Comparison of ENCODE assay signal across 16 mouse cellular contexts in genomic region chr17:49992625-49993603, GRCm38 (mm10).
DNase-seq lines count a peak whose midpoint lies in the region; ATAC-seq and TF ChIP-seq lines count a peak whose summit lies in the region.
"Had no signal": no experiment of that assay in that cellular context is flagged by ENCODE, and none has a peak within 500 bp of the region (broad histone marks: within the 10 kb centered on the region; RNA-seq: fewer than 3 reads in every experiment).

No protein-coding gene starts in this region.

- ATAC-seq in forebrain, embryonic 15.5 days (replicated peaks), result peak; percentile 67
- peak; percentile 50 for ATAC-seq in forebrain, postnatal 0 days
- ATAC-seq: hindbrain, postnatal 0 days had no signal

- H3K4me3 ChIP-seq in forebrain, embryonic 15.5 days, result no peak overlapping the region
- no peak overlapping the region for H3K4me3 ChIP-seq in forebrain, embryonic 10.5 days
- H3K4me3 ChIP-seq in layer of hippocampus, adult 2 months, result no peak overlapping the region
- no peak overlapping the region for H3K4me3 ChIP-seq in forebrain, postnatal 0 days (ENCODE audit: low read depth, low read length)
- H3K4me3 ChIP-seq: heart, adult 2 months; left cerebral cortex, adult 2 months; limb, embryonic 15.5 days; midbrain, embryonic 10.5 days had no signal

- H3K9me3 ChIP-seq in forebrain, embryonic 15.5 days, result no peaks in the 10 kb centered on the region
- no peaks in the 10 kb centered on the region for H3K9me3 ChIP-seq in forebrain, embryonic 10.5 days
- H3K9me3 ChIP-seq in forebrain, postnatal 0 days (ENCODE audit: low read length), result no peaks in the 10 kb centered on the region
- H3K9me3 ChIP-seq: limb, embryonic 15.5 days; midbrain, embryonic 10.5 days had no signal

- H3K4me1 ChIP-seq in forebrain, embryonic 15.5 days, result peaks cover 17% of the 10 kb centered on the region; the same call in 1 of the 2 replicates
- H3K4me1 ChIP-seq in forebrain, embryonic 10.5 days, result peaks cover 21% of the 10 kb centered on the region
- 0 out of 2 replicates have a peak, but pooled peaks cover 3% of the 10 kb centered on the region for H3K4me1 ChIP-seq in forebrain, postnatal 0 days (ENCODE audit: insufficient read depth)
- H3K4me1 ChIP-seq: limb, embryonic 15.5 days had no signal

- H3K27ac ChIP-seq in forebrain, embryonic 15.5 days (replicated peaks), result peak overlapping the region; percentile 47
- H3K27ac ChIP-seq in forebrain, embryonic 10.5 days, result no peak overlapping the region
- H3K27ac ChIP-seq in layer of hippocampus, adult 2 months, result peak overlapping the region; percentile 28; the same call in 1 of the 2 replicates
- H3K27ac ChIP-seq in forebrain, postnatal 0 days (ENCODE audit: low read depth, low read length), result no peak overlapping the region
- H3K27ac ChIP-seq: heart, adult 2 months; hindbrain, postnatal 0 days; left cerebral cortex, adult 2 months; limb, embryonic 15.5 days had no signal

- no peak overlapping the region for H3K4me2 ChIP-seq in forebrain, embryonic 15.5 days (replicated peaks)
- no peak overlapping the region for H3K4me2 ChIP-seq in forebrain, postnatal 0 days (ENCODE audit: low read depth)
- H3K4me2 ChIP-seq: limb, embryonic 15.5 days had no signal

- no peak for DNase-seq in forebrain, embryonic 10.5 days (ENCODE audit: extremely low spot score, low spot score)
- peak; percentile 26 to 41 for DNase-seq in layer of hippocampus, adult 2 months (ENCODE audit: low spot score in 2 of 2)
- no peak for DNase-seq in layer of hippocampus, postnatal 14 days (ENCODE audit: low spot score in 2 of 2)
- peak; percentile 44 for DNase-seq in CD4-positive, CD25-positive, alpha-beta regulatory T cell, adult 2 months (ENCODE audit: low read depth, low spot score)
- peak; percentile 26 for DNase-seq in forebrain, postnatal 0 days
- no peak for DNase-seq in kidney, postnatal 14 days
- DNase-seq: cerebellum, adult 11 months; heart, adult 2 months; kidney, adult 9 months; lung, postnatal 14 days; right cerebral cortex, adult 18-20 months had no signal

- no peak overlapping the region for H3K9ac ChIP-seq in forebrain, embryonic 15.5 days (replicated peaks)
- no peak overlapping the region for H3K9ac ChIP-seq in forebrain, postnatal 0 days
- H3K9ac ChIP-seq: limb, embryonic 15.5 days had no signal

- WGBS in forebrain, embryonic 15.5 days, result 71% methylated on average over 11 of the region's 11 CpGs
- 91% methylated on average over 11 of the region's 11 CpGs for WGBS in forebrain, embryonic 10.5 days
- 68% methylated on average over 11 of the region's 11 CpGs for WGBS in forebrain, postnatal 0 days

- no peaks in the 10 kb centered on the region for H3K27me3 ChIP-seq in forebrain, embryonic 15.5 days
- no peaks in the 10 kb centered on the region for H3K27me3 ChIP-seq in forebrain, embryonic 10.5 days (ENCODE audit: poor library complexity, severe bottlenecking)
- H3K27me3 ChIP-seq in forebrain, postnatal 0 days (ENCODE audit: insufficient read depth, low read length), result no peaks in the 10 kb centered on the region
- H3K27me3 ChIP-seq: limb, embryonic 15.5 days had no signal

- no peaks in the 10 kb centered on the region for H3K36me3 ChIP-seq in forebrain, embryonic 15.5 days
- no peaks in the 10 kb centered on the region for H3K36me3 ChIP-seq in forebrain, embryonic 10.5 days (replicated peaks)
- H3K36me3 ChIP-seq in forebrain, postnatal 0 days (ENCODE audit: insufficient read depth), result no peaks in the 10 kb centered on the region
- H3K36me3 ChIP-seq: limb, embryonic 15.5 days; midbrain, embryonic 10.5 days had no signal

- no peak for TF ChIP-seq CTCF in layer of hippocampus, adult 2 months (conservative IDR thresholded peaks at IDR 0.05)
- no peak for TF ChIP-seq CTCF in forebrain, postnatal 0 days (IDR thresholded peaks at IDR 0.05; ENCODE audit: low read depth)

Comparison
In these comparisons a context has a peak if more than half of its experiments do, and no peak if none do; other contexts are left out.
1. H3K27ac ChIP-seq: peak in forebrain, embryonic 15.5 days (single experiment) and layer of hippocampus, adult 2 months (single experiment); none in forebrain, embryonic 10.5 days (single experiment) and forebrain, postnatal 0 days (single experiment).
2. DNase-seq: peak in layer of hippocampus, adult 2 months (2 of 2), CD4-positive, CD25-positive, alpha-beta regulatory T cell, adult 2 months (single experiment) and forebrain, postnatal 0 days (single experiment); none in forebrain, embryonic 10.5 days (single experiment), layer of hippocampus, postnatal 14 days (0 of 2) and kidney, postnatal 14 days (single experiment).